Mouse (Mus musculus): ENCODE measurements around the gene Gja6.

DNA sequence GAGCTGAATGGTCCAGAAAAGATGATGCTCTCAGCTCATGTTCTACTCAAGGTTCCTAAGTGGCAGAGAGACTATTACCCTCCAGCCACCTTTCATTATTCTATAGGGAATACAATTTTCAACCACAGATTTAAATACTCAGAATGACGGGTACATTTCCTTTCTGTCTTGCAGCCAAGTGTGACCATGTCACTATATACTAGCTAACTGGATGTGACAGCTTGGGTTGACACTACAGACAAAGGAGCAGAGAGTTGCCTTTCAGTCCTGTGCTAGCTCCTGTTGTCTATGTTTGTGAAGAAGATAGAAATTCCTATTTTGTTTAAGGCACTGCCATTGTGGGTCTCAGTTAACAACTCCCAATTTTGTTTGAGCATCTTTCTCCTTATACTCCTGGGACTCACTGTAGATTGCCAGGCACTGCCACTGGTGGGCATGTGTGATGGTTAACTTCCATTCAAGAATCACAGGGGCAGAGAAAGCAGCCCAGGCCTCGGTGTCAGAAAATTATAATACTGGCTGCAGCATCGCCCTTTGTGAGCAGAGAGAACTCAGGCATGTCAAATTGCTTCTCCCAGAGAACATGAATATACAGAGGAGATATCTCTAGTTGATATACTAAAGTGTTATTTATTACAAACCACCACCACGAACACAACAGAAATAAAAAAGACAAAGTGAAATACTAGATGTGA lies 43.0 kb downstream of the Gja6 start:
- TF ChIP-seq POLR2A (IDR thresholded peaks at IDR 0.05; ENCODE audit: borderline replicate concordance, low read depth, low read length) (no peak), CTCF (IDR thresholded peaks at IDR 0.05; ENCODE audit: low read depth, low read length) (no peak)

All from bone marrow macrophage, adult 2 months (primary cell).